Mouse (Mus musculus) MEL (cell line): ENCODE results near the gene Pglyrp2. TPM values are rescaled to one million over a fixed set of nuclear protein-coding genes. Genes with fewer than 3 reads are reported as not detected.

Experiments used
- DNase-seq: peaks from one replicate; pipeline ENCODE4 v3.0.0; 2011; ENCODE audit warnings: low read depth, low spot score
- H3K27ac ChIP-seq: 2 replicates; pipeline ENCODE4 v1.5.1; 2012; ENCODE audit warnings: low read depth, mild to moderate bottlenecking, control low read depth, low read length, moderate library complexity; ENCODE audit not compliant: control insufficient read depth
- H3K27me3 ChIP-seq, 2 experiments: fragments of 150-350 bp in 1 of 2; sonication (generic) in 1 of 2; 2 replicates each; pipeline ENCODE4 v1.6.1; 2012; ENCODE audit warnings: low read length in 2 of 2, mild to moderate bottlenecking in 2 of 2, improper control_type of control experiment in 1 of 2, moderate library complexity in 1 of 2; ENCODE audit not compliant: insufficient read depth in 2 of 2, control insufficient read depth in 1 of 2
- H3K36me3 ChIP-seq, 2 experiments: 2 replicates each; pipeline ENCODE4 v1.6.1; 2012 to 2014; ENCODE audit warnings: low read length in 2 of 2, improper control_type of control experiment in 1 of 2, inconsistent platforms in 1 of 2, mild to moderate bottlenecking in 1 of 2; ENCODE audit not compliant: insufficient read depth in 2 of 2, control insufficient read depth in 1 of 2
- H3K4me1 ChIP-seq, 2 experiments: fragments of 150-350 bp in 1 of 2; sonication (generic) in 1 of 2; 2 replicates each; pipeline ENCODE4 v1.6.1; 2012; ENCODE audit warnings: low read length in 2 of 2, improper control_type of control experiment in 1 of 2, mild to moderate bottlenecking in 1 of 2; ENCODE audit not compliant: insufficient read depth in 2 of 2, control insufficient read depth in 1 of 2
- H3K4me3 ChIP-seq, 2 experiments: fragments of 150-350 bp in 1 of 2; sonication (generic) in 1 of 2; 2 replicates each; pipeline ENCODE4 v1.5.1; 2012; ENCODE audit warnings: low read depth in 2 of 2, low read length in 2 of 2, mild to moderate bottlenecking in 2 of 2, moderate library complexity in 2 of 2, control low read depth in 1 of 2, improper control_type of control experiment in 1 of 2; ENCODE audit not compliant: control insufficient read depth in 1 of 2, insufficient read depth in 1 of 2
- H3K79me2 ChIP-seq: 2 replicates; pipeline ENCODE4 v1.6.1; 2012; ENCODE audit warnings: mild to moderate bottlenecking, low read length, moderate library complexity; ENCODE audit not compliant: control insufficient read depth, poor library complexity, insufficient read depth
- H3K9ac ChIP-seq: 2 replicates; pipeline ENCODE4 v1.6.1; 2012; ENCODE audit warnings: low read depth, mild to moderate bottlenecking, control low read depth, low read length, moderate library complexity; ENCODE audit not compliant: control insufficient read depth, poor library complexity, severe bottlenecking
- H3K9me3 ChIP-seq: fragments of 150-350 bp; sonication (generic); replicated peaks from 2 replicates; pipeline ENCODE4 v1.6.1; 2012; ENCODE audit warnings: mild to moderate bottlenecking, low read length, improper control_type of control experiment, moderate library complexity; ENCODE audit not compliant: insufficient read depth
- CHD1 ChIP-seq: IDR thresholded peaks from 2 replicates; pipeline ENCODE4 v1.6.1; 2012; ENCODE audit warnings: low read depth, mild to moderate bottlenecking, inconsistent platforms, low read length, improper control_type of control experiment
- CTCF ChIP-seq, 3 experiments: IDR thresholded peaks in 2 of 3; conservative IDR thresholded peaks in 1 of 3; 2 replicates each; pipeline ENCODE4 v1.5.1; 2011 to 2012; ENCODE audit warnings: low read length in 3 of 3, low read depth in 2 of 3, mild to moderate bottlenecking in 2 of 3, improper control_type of control experiment in 1 of 3, inconsistent platforms in 1 of 3, mixed read lengths in 1 of 3, moderate library complexity in 1 of 3; ENCODE audit not compliant: control insufficient read depth in 1 of 3, insufficient read depth in 1 of 3, poor library complexity in 1 of 3, severe bottlenecking in 1 of 3
- E2F4 ChIP-seq: IDR thresholded peaks from 2 replicates; pipeline ENCODE4 v1.6.1; 2011; ENCODE audit warnings: low read depth, low read length, improper control_type of control experiment, borderline replicate concordance
- KAT2A ChIP-seq: conservative IDR thresholded peaks from 2 replicates; pipeline ENCODE4 v1.6.1; 2012; ENCODE audit warnings: low read depth, low read length, improper control_type of control experiment, inconsistent platforms
- MAFK ChIP-seq: IDR thresholded peaks from 2 replicates; pipeline ENCODE4 v1.6.1; 2011; ENCODE audit warnings: low read depth, mild to moderate bottlenecking, low read length, improper control_type of control experiment, borderline replicate concordance
- MAX ChIP-seq: IDR thresholded peaks from 2 replicates; pipeline ENCODE4 v1.6.1; 2011; ENCODE audit warnings: low read length, improper control_type of control experiment
- MAZ ChIP-seq: IDR thresholded peaks from 2 replicates; pipeline ENCODE4 v1.6.1; 2012; ENCODE audit warnings: low read depth, mild to moderate bottlenecking, inconsistent platforms, low read length, improper control_type of control experiment
- NELFE ChIP-seq: IDR thresholded peaks from 2 replicates; pipeline ENCODE4 v1.6.1; 2011; ENCODE audit warnings: low read depth, low read length, improper control_type of control experiment
- POLR2AphosphoS2 ChIP-seq: IDR thresholded peaks from 2 replicates; pipeline ENCODE4 v1.6.1; 2011; ENCODE audit warnings: low read length, improper control_type of control experiment
- RAD21 ChIP-seq: IDR thresholded peaks from 2 replicates; pipeline ENCODE4 v1.6.1; 2011; ENCODE audit warnings: mild to moderate bottlenecking, low read depth, low read length, improper control_type of control experiment
- USF1 ChIP-seq: IDR thresholded peaks from 2 replicates; pipeline ENCODE4 v1.6.1; 2014; ENCODE audit warnings: low read depth, mild to moderate bottlenecking, inconsistent platforms, low read length, improper control_type of control experiment, moderate library complexity
- USF2 ChIP-seq, 2 experiments: IDR thresholded peaks; 2 replicates each; pipeline ENCODE4 v1.6.1; 2011 to 2012; ENCODE audit warnings: improper control_type of control experiment in 2 of 2, low read length in 2 of 2, borderline replicate concordance in 1 of 2, inconsistent platforms in 1 of 2, low read depth in 1 of 2, mild to moderate bottlenecking in 1 of 2; ENCODE audit not compliant: insufficient read depth in 1 of 2
- ZKSCAN1 ChIP-seq: IDR thresholded peaks from 2 replicates; pipeline ENCODE4 v1.6.1; 2012; ENCODE audit warnings: low read depth, mild to moderate bottlenecking, inconsistent platforms, low read length, improper control_type of control experiment, moderate library complexity
- ZMIZ1 ChIP-seq: IDR thresholded peaks from 2 replicates; pipeline ENCODE4 v1.6.1; 2012; ENCODE audit warnings: low read depth, mild to moderate bottlenecking, inconsistent platforms, low read length, improper control_type of control experiment, moderate library complexity
- polyA plus RNA-seq, 2 experiments: library from polyadenylated mRNA; stranded (reverse) in 1 of 2; unstranded in 1 of 2; fragments of >175 nt in 1 of 2; fragments of >200 nt in 1 of 2; gene quantifications; 2 replicates each; pipeline versions ENCODE4 v1.2.1 to v1.2.4; 2012; ENCODE audit warnings: low replicate concordance in 2 of 2, low read depth in 1 of 2; ENCODE audit not compliant: insufficient read length in 2 of 2, insufficient read depth in 1 of 2, missing spikeins in 1 of 2
- total RNA-seq: library from RNA; depleted of rRNA; stranded (reverse); fragments of 300-350 nt; gene quantifications from 2 replicates; pipeline ENCODE4 v1.2.3, GENCODE M21; 2012

The Pglyrp2 gene
- total and polyA plus RNA-seq, 3 experiments: 1.8 to 3.5 TPM; not detected in 1

DNA sequence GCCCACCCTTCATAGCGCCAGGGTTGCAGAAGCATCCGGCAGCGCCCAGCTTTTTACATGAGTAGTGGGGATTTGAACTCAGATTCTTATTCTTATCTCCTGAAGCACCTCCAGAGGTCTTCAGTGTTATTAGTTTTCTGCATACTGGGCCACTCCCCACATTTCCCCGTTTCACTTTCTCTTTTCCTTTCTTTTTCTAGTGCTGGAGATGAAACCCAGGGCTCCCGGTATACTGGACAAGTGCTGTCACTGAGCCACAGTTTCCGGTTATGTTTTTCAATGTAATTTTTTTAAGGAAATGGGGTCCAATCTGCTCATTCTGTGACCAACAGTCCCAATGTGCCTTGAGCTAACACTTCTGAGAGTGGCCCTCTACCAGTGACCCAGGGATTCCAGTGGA lies 12.1 kb downstream of the Pglyrp2 start:
- Histone ChIP-seq H3K4me1 (no peaks in the 10 kb centered on the region), H3K79me2 (no peaks in the 10 kb centered on the region), H3K36me3 (no peaks in the 10 kb centered on the region), H3K9ac (no peak overlapping the region), H3K4me3 (no peak overlapping the region), H3K27me3 (peaks cover 0 to 1% of the 10 kb centered on the region in 2 experiments; a peak in 2 of 4 replicates), H3K27ac (no peak overlapping the region), H3K9me3 (no peaks in the 10 kb centered on the region)
- no peak for DNase-seq
- TF ChIP-seq RAD21: no peak

- Histone ChIP-seq H3K4me1 (no peaks in the 10 kb centered on the region), H3K27ac (no peak within 1 kb of the TSS), H3K4me3 (no peak within 1 kb of the TSS), H3K9me3 (no peaks in the 10 kb centered on the region), H3K79me2 (no peaks in the 10 kb centered on the region), H3K36me3 (no peaks in the 10 kb centered on the region), H3K27me3 (no peaks in the 10 kb centered on the region; a peak in 1 of 4 replicates)
- TF ChIP-seq USF1 (0 out of 2 replicates have a peak, but pooled peaks have one; percentile 7), MAFK (no peak)
- TF ChIP-seq, all 39 proteins: peak for 1
- H3K9ac ChIP-seq: no peak within 1 kb of the TSS
- no peak for DNase-seq
These were observed 20.6 kb downstream of the Pglyrp2 start, which contains the start of gene Rasal3 for GRCm38 (mm10) chr17:32403417-32403816. Gene Rasal3 (minus strand): TSS chr17:32403583.

DNA sequence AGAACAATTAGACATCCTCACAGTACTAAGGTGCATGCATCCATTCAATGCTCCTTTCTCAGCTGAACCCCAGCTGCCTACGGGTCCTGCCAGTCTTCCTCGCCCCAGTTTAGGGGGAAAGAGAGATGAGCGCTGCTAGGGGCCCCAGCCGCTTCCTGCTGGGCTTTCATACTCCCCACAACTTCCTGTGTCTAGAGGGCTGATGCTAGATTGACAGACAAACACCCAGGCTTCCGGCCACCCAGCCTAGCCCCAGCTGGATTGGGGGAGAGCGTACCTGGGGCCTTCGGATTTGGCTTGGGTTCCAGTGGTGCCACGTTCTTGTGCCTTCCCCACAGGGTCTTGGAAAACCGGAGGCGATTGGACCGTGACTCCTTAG lies 21.2 kb downstream of the Pglyrp2 start:
- TF ChIP-seq USF1 (no peak), CHD1 (no peak), MAX (no peak), MAZ (no peak)
- Histone ChIP-seq H3K9me3 (no peaks in the 10 kb centered on the region), H3K9ac (no peak overlapping the region), H3K79me2 (no peaks in the 10 kb centered on the region), H3K4me1 (no peaks in the 10 kb centered on the region), H3K27ac (no peak overlapping the region), H3K36me3 (no peaks in the 10 kb centered on the region), H3K27me3 (no peaks in the 10 kb centered on the region), H3K4me3 (no peak overlapping the region)
- no peak for DNase-seq

GRCm38 (mm10) chr17:32402011-32402778 lies 21.8 kb downstream of the Pglyrp2 start:
- no peak overlapping the region for H3K27ac ChIP-seq
- H3K4me3 ChIP-seq: no peak overlapping the region
- no peaks in the 10 kb centered on the region for H3K79me2 ChIP-seq
- H3K36me3 ChIP-seq: no peaks in the 10 kb centered on the region
- TF ChIP-seq POLR2AphosphoS2 (no peak), CTCF (IDR thresholded peaks at IDR 0.05 in 2 of 3, conservative IDR thresholded peaks at IDR 0.05 in 1 of 3; ENCODE audit: control insufficient read depth in 1 of 3, insufficient read depth in 1 of 3, low read depth in 2 of 3, low read length in 3 of 3, poor library complexity in 1 of 3, severe bottlenecking in 1 of 3) (no peak), E2F4 (no peak), KAT2A (no peak), NELFE (no peak), MAFK (no peak), ZKSCAN1 (no peak), USF2 (IDR thresholded peaks at IDR 0.05; ENCODE audit: borderline replicate concordance in 1 of 2, insufficient read depth in 1 of 2, low read depth in 1 of 2, low read length in 2 of 2) (no peak), ZMIZ1 (no peak)
- H3K27me3 ChIP-seq: no peaks in the 10 kb centered on the region
- DNase-seq: no peak
- H3K9me3 ChIP-seq: no peaks in the 10 kb centered on the region
- H3K9ac ChIP-seq: no peak overlapping the region
- no peaks in the 10 kb centered on the region for H3K4me1 ChIP-seq
